ENCODE assay signal across 27 mouse cellular contexts in the genomic region with DNA sequence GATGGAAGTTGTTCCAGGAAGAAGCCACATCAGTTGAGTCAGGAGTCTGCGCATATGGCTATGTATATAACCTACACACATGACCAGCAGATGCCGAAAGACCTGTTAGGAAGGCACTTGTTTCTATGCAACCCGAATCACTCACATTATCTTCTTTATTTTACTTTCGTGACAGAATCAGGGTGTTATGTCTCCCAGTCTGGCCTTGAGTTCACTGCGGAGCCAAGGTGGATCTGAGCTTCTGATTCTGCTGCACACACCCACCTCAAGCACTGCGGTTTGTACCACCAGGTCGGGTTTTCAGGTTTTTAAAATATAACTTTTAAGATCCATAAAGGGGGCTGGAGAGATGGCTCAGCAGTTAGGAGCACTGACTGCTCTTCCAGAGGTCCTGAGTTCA. TPM values are rescaled to one million over a fixed set of nuclear protein-coding genes. Genes with fewer than 3 reads are reported as not detected.
"Had no signal": no experiment of that assay in that cellular context is flagged by ENCODE, and none has a peak within 500 bp of the region (broad histone marks: within the 10 kb centered on the region; RNA-seq: fewer than 3 reads in every experiment).

No protein-coding gene starts in this region.

- H3K27me3 ChIP-seq: embryonic facial prominence, embryonic 12.5 days; embryonic facial prominence, embryonic 13.5 days; embryonic facial prominence, embryonic 15.5 days; forebrain, embryonic 12.5 days; forebrain, embryonic 13.5 days; forebrain, embryonic 15.5 days had no signal

- H3K9me3 ChIP-seq: embryonic facial prominence, embryonic 10.5 days; embryonic facial prominence, embryonic 12.5 days; embryonic facial prominence, embryonic 13.5 days; embryonic facial prominence, embryonic 15.5 days; forebrain, embryonic 10.5 days; forebrain, embryonic 12.5 days; forebrain, embryonic 13.5 days; forebrain, embryonic 15.5 days had no signal

- H3K4me3 ChIP-seq: embryonic facial prominence, embryonic 10.5 days; embryonic facial prominence, embryonic 12.5 days; embryonic facial prominence, embryonic 13.5 days; embryonic facial prominence, embryonic 15.5 days; erythroblast, embryonic 14.5 days; forebrain, embryonic 10.5 days; forebrain, embryonic 12.5 days; forebrain, embryonic 13.5 days; forebrain, embryonic 15.5 days; gastrocnemius, adult 2 months; heart, adult 2 months had no signal

- ATAC-seq: forebrain, embryonic 13.5 days; forebrain, embryonic 14.5 days; forebrain, embryonic 15.5 days; forebrain, embryonic 16.5 days had no signal

- H3K27ac ChIP-seq: embryonic facial prominence, embryonic 10.5 days; embryonic facial prominence, embryonic 12.5 days; embryonic facial prominence, embryonic 13.5 days; embryonic facial prominence, embryonic 15.5 days; forebrain, embryonic 10.5 days; forebrain, embryonic 12.5 days; forebrain, embryonic 13.5 days; forebrain, embryonic 15.5 days; gastrocnemius, adult 2 months; heart, adult 2 months had no signal

- DNase-seq: cerebellum, adult 2 months; cerebellum, adult 8-10 months; cerebellum, adult 9-10 months; cerebellum, adult 9-11 months; cerebellum, postnatal 14 days; cerebellum, postnatal 25 days; cerebellum, postnatal 36 days; embryo, embryonic 11 days; gastrocnemius, adult 2 months; gastrocnemius, postnatal 10 days; gastrocnemius, postnatal 14 days; gastrocnemius, postnatal 25 days; gastrocnemius, postnatal 36 days; heart, adult 18-20 months; heart, adult 2 months had no signal

- H3K36me3 ChIP-seq: embryonic facial prominence, embryonic 10.5 days; embryonic facial prominence, embryonic 12.5 days; embryonic facial prominence, embryonic 13.5 days; embryonic facial prominence, embryonic 15.5 days; forebrain, embryonic 10.5 days; forebrain, embryonic 12.5 days; forebrain, embryonic 15.5 days had no signal

- H3K9ac ChIP-seq: embryonic facial prominence, embryonic 12.5 days; embryonic facial prominence, embryonic 13.5 days; embryonic facial prominence, embryonic 15.5 days; forebrain, embryonic 12.5 days; forebrain, embryonic 13.5 days; forebrain, embryonic 15.5 days; forebrain, postnatal 0 days had no signal

- H3K4me2 ChIP-seq: embryonic facial prominence, embryonic 12.5 days; embryonic facial prominence, embryonic 13.5 days; embryonic facial prominence, embryonic 15.5 days; forebrain, embryonic 12.5 days; forebrain, embryonic 13.5 days; forebrain, embryonic 15.5 days had no signal

- H3K4me1 ChIP-seq: embryonic facial prominence, embryonic 10.5 days had no signal

RNA-seq across cellular contexts. Expression of gene Dgki, which starts 22.7 kb away (rescaled TPM):
- polyA plus RNA-seq: erythroblast, embryonic 14.5 days had no signal
